Mouse (Mus musculus): ENCODE results near the gene Lrrfip2.

The Lrrfip2 gene

GRCm38 (mm10) chr9:111155764-111156458 is 38.5 kb downstream of the Lrrfip2 start:
- in situ Hi-C loops (cut with MboI, MseI), result no loop called here

GRCm38 (mm10) chr9:111159562-111159961 is 42.2 kb downstream of the Lrrfip2 start:
- in situ Hi-C loops (cut with MboI, MseI), result no loop called here

DNA sequence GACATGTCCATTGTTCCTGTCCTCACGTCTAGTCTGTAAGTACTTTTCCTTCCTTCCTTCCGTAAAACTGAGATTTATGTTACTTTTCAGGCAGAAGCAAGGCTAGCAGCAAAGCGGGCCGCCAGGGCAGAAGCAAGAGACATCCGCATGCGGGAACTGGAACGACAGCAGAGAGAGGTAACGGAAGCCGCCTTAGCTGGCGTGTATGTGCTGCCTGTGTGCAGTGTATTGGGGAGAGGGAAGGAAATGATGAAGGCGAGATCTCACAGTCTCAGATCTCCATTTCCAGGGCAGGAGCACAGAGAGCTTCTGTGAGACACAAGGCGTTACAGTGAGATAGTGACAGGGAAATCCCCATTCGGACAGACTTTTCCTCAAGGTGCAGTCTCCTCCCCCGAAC is 43.8 kb downstream of the Lrrfip2 start:
- in situ Hi-C loops (cut with MboI, MseI), result no loop called here

- in situ Hi-C loops (cut with MboI, MseI), result no loop called here
Measured at GRCm38 (mm10) chr9:111166612-111167011, 49.2 kb downstream of the Lrrfip2 start.

DNA sequence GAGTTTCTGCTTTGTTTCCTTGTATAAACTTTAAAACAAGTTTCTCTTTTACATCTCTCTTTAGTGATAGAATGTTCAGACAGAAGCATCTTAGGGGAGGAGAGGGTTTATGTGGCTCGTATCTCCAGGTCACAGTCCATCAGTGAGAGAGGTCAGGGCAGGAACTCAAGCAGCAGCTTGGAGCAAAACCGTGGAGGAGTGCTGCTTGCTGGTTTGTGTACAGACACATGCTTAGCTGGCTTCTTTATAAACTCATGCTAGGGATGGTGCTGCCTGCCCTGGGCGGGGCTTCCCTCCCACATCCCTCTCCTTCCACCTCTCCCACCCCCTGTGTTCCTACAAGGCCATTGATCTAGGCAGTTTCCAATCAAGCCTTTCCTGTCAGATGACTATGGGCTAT is 53.0 kb downstream of the Lrrfip2 start:
- in situ Hi-C loops (cut with MboI, MseI), result no loop called here

DNA sequence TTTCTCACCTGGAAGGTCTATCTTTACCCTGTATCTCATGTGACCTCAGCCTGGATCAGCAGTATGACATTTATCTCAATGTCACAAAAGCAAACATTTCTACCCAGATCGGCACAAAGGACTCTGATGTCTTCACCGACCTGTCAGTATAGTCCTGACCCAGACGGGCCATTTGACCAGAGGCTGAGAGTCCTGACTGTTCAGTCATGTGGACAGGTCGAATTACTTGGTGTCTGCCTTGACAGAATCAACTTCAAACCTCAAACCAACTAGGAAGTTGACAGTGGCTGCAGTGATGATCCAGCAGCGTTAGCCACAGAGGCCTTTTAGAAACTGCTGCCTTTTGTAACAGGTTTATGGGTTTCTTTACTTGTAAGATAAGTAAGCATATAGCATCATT is 56.7 kb downstream of the Lrrfip2 start:
- in situ Hi-C loops (cut with MboI, MseI), result no loop called here

DNA sequence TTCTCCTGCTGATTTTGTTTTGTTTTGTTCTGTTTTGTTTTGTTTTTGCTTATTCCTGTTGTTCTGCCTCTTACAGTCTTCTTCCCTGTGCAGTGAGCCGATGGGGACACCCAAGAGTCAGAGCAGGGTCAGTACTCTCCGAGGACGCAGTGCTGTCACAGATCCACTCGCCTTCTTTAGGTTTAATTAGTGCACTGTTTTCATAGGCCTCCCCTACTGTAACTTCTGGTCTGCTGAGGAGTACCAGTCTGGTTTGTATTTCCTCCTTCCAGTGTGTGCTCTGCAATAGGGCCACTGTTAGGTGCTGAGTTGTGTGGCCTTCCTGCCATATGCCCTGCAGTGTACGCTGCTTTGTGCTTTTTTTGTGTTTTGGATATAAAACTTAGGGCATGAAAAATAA is 61.6 kb downstream of the Lrrfip2 start:
- in situ Hi-C loops (cut with MboI, MseI), result no loop called here

DNA sequence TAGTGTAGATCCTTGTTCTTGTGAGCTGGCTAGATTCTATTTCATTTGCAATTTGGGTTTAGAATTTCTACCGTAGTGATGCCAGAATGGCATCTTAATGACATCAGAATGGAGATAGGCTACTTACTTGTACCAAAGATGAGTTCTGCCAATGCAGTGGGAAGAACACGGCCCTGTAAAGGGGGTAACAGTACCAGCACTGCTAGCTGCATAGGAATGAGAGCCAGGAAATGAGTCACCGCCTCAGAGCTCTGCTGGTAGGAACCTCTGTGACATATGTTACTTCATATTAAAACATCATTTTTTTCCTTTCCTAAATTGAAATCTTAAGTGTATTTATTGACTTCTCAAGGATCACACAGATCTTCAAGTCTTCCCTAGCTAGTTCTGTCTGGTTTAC is 64.8 kb downstream of the Lrrfip2 start:
- in situ Hi-C loops (cut with MboI, MseI), result no loop called here

DNA sequence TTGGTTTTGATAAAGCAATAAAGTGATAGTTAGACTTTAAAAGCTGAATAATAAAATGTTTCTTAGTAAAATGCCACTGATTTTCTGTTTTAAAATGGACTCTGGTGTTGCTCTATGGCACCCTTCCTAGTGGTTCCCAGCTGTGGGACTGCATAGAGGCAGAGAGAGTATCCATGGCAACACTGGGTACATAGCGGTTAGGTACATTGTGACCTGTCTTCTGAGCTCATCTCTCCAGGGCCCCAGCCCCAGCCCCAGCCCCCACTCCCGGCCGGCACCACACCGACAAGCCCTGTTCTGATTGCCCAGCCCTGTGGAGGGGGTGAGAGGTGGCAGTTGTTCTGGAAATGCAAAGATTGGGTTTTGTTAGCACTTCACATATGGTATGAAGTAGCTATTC is 67.5 kb downstream of the Lrrfip2 start:
- in situ Hi-C loops (cut with MboI, MseI), result no loop called here

- in situ Hi-C loops (cut with MboI, MseI), result no loop called here
Measured at GRCm38 (mm10) chr9:111186861-111187260, 69.5 kb downstream of the Lrrfip2 start.

GRCm38 (mm10) chr9:111188731-111189130 is 71.3 kb downstream of the Lrrfip2 start:
- in situ Hi-C loops (cut with MboI, MseI), result no loop called here

GRCm38 (mm10) chr9:111193211-111193610 is 75.8 kb downstream of the Lrrfip2 start:
- in situ Hi-C loops (cut with MboI, MseI), result no loop called here

DNA sequence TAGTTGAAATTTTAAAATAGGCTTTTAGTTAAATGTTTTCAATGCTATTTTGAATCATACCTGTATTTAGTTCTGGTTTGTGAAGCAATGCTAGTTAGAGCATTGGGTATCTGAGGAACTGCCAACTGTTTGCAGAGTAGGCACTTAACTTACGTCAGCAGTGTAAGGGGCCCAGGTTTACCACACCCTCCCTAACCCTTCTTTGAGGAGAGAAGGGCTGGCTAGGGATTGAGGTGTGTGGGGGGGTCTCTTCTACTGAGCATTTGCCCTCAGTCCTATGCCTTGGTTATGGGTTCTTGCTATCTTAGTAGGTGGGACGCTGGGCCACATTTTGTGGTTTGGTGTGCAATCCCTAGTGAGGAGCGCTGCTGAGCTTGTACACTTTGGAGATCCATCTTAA is 79.7 kb downstream of the Lrrfip2 start:
- in situ Hi-C loops (cut with MboI, MseI), result no loop called here

- in situ Hi-C loops (cut with MboI, MseI), result no loop called here
Measured at GRCm38 (mm10) chr9:111197712-111198111, 80.3 kb downstream of the Lrrfip2 start.

GRCm38 (mm10) chr9:111198332-111198731 is 80.9 kb downstream of the Lrrfip2 start:
- in situ Hi-C loops (cut with MboI, MseI), result no loop called here

DNA sequence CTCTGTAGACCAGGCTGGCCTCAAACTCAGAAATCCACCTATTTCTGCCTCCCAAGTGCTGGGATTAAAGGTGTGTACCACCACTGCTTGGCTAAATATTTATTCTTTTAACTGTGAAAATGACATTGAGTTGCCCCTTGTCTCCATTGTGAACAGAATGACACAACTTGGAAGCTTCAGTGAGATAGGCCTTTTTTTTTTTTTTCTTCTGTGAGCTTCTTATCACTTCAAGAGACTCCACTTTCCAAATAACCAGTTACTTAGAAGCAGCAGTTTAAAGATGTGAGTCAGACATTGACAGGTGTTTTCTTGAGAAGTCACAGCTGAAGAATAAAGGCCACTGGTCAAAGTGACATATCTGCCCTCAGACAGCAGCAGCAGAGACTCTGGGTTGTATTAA is 82.8 kb downstream of the Lrrfip2 start:
- in situ Hi-C loops (cut with MboI, MseI), result loop anchor here (10.0 kb wide), 1 partner anchor 145 kb away; no protein-coding TSS in a partner anchor

GRCm38 (mm10) chr9:111204601-111205375 is 87.4 kb downstream of the Lrrfip2 start:
- in situ Hi-C loops (cut with MboI, MseI), result loop anchor here (10.0 kb wide), 1 partner anchor 140 kb away; no protein-coding TSS in a partner anchor

DNA sequence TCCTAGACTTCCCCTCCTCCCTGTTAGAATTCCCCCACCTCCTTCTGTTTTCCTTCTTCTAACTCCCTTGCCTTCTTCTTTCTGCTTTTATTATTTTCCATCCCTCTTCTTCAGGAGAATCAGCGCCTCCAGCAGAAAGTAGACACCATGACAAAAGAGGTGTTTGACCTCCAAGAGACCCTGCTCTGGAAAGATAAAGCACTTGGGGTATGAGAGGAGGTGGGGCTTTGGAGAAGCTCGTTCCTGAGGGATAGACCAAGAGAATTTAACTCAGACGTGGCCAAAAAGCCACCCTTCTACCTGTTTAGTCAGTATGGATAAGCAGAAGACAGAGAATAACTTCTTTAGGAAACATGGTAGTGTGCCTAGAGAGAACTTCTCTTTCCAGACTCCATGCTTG is 90.3 kb downstream of the Lrrfip2 start:
- in situ Hi-C loops (cut with MboI, MseI), result loop anchor here (10.0 kb wide), 1 partner anchor 137 kb away; no protein-coding TSS in a partner anchor

- in situ Hi-C loops (cut with MboI, MseI), result loop anchor here (10.0 kb wide), 1 partner anchor 137 kb away; no protein-coding TSS in a partner anchor
Measured at GRCm38 (mm10) chr9:111208185-111208584, 90.8 kb downstream of the Lrrfip2 start.

DNA sequence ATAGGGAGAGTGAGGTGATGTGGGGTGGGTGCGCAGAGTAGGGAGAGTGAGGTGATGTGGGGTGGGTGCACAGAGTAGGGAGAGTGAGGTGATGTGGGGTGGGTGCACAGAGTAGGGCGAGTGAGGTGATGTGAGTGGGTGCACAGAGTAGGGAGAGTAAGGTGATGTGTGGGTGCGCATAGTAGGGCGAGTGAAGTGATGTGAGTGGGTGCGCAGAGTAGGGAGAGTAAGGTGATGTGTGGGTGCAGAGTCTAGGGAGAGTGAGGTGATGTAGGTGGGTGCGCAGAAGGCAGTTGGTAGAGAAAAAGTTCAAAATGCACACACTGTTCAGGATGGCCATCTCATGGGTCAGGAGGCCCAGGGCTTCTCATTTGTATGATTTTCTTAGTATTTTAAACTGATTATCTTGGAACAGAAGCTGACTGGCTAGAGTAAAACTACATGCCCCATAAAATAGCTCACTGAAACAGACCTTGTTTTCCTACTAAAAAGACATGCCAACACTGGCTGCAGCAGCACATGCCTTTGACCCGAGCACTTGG is 91.8 kb downstream of the Lrrfip2 start:
- in situ Hi-C loops (cut with MboI, MseI), result loop anchor here (10.0 kb wide), 1 partner anchor 136 kb away; no protein-coding TSS in a partner anchor

DNA sequence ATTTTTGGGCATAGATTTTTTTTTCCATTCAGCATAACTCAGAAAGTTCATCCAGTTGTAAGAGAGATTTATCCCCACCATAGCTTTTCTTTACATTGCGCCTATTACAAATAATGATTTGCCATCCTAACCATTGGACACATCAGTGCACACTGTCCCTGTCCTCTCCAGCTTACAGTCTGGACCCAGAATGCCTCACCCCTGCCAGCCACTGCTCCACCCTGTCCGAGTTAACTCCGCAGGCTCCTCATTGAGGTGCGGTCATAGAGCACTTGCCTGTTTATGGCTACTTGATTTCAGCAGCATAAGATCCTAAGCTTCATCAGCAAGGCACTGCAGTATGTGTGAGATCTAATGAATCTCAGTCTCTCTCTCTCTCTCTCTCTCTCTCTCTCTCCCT is 93.0 kb downstream of the Lrrfip2 start:
- in situ Hi-C loops (cut with MboI, MseI), result no loop called here

Measured in T-helper 1 cell (primary cell).